In the genomic region with DNA sequence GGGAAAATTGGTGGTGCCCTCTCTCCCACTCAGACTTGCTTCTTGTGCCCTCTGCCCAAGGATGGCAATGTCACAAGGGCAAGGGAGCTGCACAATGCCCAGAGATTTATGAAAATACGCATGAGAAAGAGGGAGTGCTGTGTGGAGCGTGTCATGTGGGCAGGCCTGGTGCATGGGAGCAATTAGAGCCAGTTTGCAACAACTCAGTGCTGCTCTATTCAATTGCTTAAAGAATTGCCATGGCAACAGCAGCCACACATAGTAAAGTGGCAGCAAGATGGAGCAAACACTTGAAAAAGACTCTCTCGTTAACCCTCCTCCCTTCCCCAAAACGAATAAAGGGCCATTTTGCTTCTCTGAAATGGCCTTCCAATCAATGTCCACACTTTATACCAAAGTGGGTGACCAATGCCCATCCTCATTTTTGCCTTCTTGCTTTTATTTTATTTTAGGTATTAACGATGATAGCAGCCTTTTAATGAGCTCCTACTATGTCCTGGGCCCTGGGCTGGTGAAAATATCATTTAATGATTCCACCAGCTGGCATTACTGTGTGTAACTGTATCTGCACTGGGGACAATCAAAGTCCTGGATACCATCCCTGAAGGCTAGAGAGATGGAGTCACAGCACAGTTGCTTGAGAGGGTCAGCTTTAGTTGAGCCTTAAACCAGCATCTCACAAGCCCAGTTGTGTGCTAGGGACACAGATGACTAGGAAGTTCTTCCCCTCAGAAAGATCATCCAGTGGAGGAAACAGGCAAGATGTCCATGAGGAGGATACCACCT, we compare ENCODE assay signal across 11 mouse cellular contexts.
DNase-seq lines count a peak whose midpoint lies in the region; ATAC-seq lines count a peak whose summit lies in the region.
"Had no signal": no experiment of that assay in that cellular context is flagged by ENCODE, and none has a peak within 500 bp of the region (broad histone marks: within the 10 kb centered on the region; RNA-seq: fewer than 3 reads in every experiment).

No protein-coding gene starts in this region.

- intact Hi-C loops in gastrocnemius, postnatal 36 days (cut with DNase I): no loop called here

- no peak overlapping the region for H3K9ac ChIP-seq in hindbrain, embryonic 14.5 days
- no peak overlapping the region for H3K9ac ChIP-seq in midbrain, embryonic 14.5 days (replicated peaks; ENCODE audit: low read length)

- H3K27ac ChIP-seq in embryonic facial prominence, embryonic 10.5 days (replicated peaks): peak overlapping the region; percentile 51; the same call in 1 of the 2 replicates
- peak overlapping the region; percentile 14; the same call in 1 of the 2 replicates for H3K27ac ChIP-seq in hindbrain, embryonic 14.5 days
- H3K27ac ChIP-seq in midbrain, embryonic 14.5 days (replicated peaks; ENCODE audit: low read depth, low read length): 0 out of 2 replicates have a peak overlapping the region, but pooled peaks have one; percentile 20
- H3K27ac ChIP-seq: heart, adult 2 months had no signal

- peak; percentile 77; the same call in 1 of the 2 replicates for ATAC-seq in hindbrain, embryonic 14.5 days (ENCODE audit: low FRiP score)
- no peak for ATAC-seq in midbrain, embryonic 14.5 days (ENCODE audit: low FRiP score, low TSS enrichment)

- H3K4me3 ChIP-seq in embryonic facial prominence, embryonic 10.5 days: no peak overlapping the region
- no peak overlapping the region for H3K4me3 ChIP-seq in hindbrain, embryonic 14.5 days (replicated peaks; ENCODE audit: low read length)
- no peak overlapping the region for H3K4me3 ChIP-seq in midbrain, embryonic 14.5 days (replicated peaks; ENCODE audit: low read depth, low read length)
- H3K4me3 ChIP-seq: heart, adult 2 months had no signal

- H3K4me1 ChIP-seq in embryonic facial prominence, embryonic 10.5 days: peaks cover 15% of the 10 kb centered on the region
- H3K4me1 ChIP-seq in hindbrain, embryonic 14.5 days (replicated peaks; ENCODE audit: control insufficient read depth, insufficient read depth, low read length): 0 out of 2 replicates have a peak, but pooled peaks cover 5% of the 10 kb centered on the region
- 0 out of 2 replicates have a peak, but pooled peaks cover 3% of the 10 kb centered on the region for H3K4me1 ChIP-seq in midbrain, embryonic 14.5 days (ENCODE audit: control insufficient read depth, insufficient read depth, low read length)

- H3K27me3 ChIP-seq in embryonic facial prominence, embryonic 10.5 days (replicated peaks; ENCODE audit: low read depth, poor library complexity, severe bottlenecking): no peaks in the 10 kb centered on the region
- H3K27me3 ChIP-seq in hindbrain, embryonic 14.5 days (ENCODE audit: control insufficient read depth, insufficient read depth, low read length): no peaks in the 10 kb centered on the region
- no peaks in the 10 kb centered on the region for H3K27me3 ChIP-seq in midbrain, embryonic 14.5 days (ENCODE audit: control insufficient read depth, insufficient read depth, low read length)

- no peak overlapping the region for H3K4me2 ChIP-seq in hindbrain, embryonic 14.5 days (replicated peaks)
- H3K4me2 ChIP-seq in midbrain, embryonic 14.5 days (ENCODE audit: low read length): no peak overlapping the region

- 50% methylated on average over 5 of the region's 5 CpGs for WGBS in embryonic facial prominence, embryonic 10.5 days
- WGBS in hindbrain, embryonic 14.5 days: 33% methylated on average over 5 of the region's 5 CpGs
- WGBS in midbrain, embryonic 14.5 days: 42% methylated on average over 5 of the region's 5 CpGs

- H3K9me3 ChIP-seq in embryonic facial prominence, embryonic 10.5 days: no peaks in the 10 kb centered on the region
- H3K9me3 ChIP-seq in hindbrain, embryonic 14.5 days (ENCODE audit: control insufficient read depth, low read length): no peaks in the 10 kb centered on the region
- no peaks in the 10 kb centered on the region for H3K9me3 ChIP-seq in midbrain, embryonic 14.5 days (ENCODE audit: control insufficient read depth, low read length)

- peak; percentile 19 for DNase-seq in R1 (ENCODE audit: low read depth, low spot score)
- peak; percentile 35 for DNase-seq in embryonic facial prominence, embryonic 10.5 days (ENCODE audit: low spot score)
- no peak for DNase-seq in hindbrain, embryonic 14.5 days (ENCODE audit: low spot score)
- peak; percentile 53 for DNase-seq in midbrain, embryonic 14.5 days
- DNase-seq in testis, postnatal 10 days (ENCODE audit: low spot score): no peak
- no peak for DNase-seq in cerebellum, adult 11 months
- DNase-seq in gastrocnemius, postnatal 36 days: no peak
- no peak for DNase-seq in lung, postnatal 36 days
- DNase-seq: adrenal gland, postnatal 10 days; heart, adult 2 months; kidney, adult 2 months had no signal

- H3K36me3 ChIP-seq in embryonic facial prominence, embryonic 10.5 days (replicated peaks): no peaks in the 10 kb centered on the region
- no peaks in the 10 kb centered on the region for H3K36me3 ChIP-seq in hindbrain, embryonic 14.5 days (replicated peaks; ENCODE audit: control insufficient read depth, insufficient read depth)
- H3K36me3 ChIP-seq in midbrain, embryonic 14.5 days (ENCODE audit: control insufficient read depth, insufficient read depth, low read length): no peaks in the 10 kb centered on the region

Comparison
In these comparisons a context has a peak if more than half of its experiments do, and no peak if none do; other contexts are left out.
1. DNase-seq: peak in R1 (single experiment), embryonic facial prominence, embryonic 10.5 days (single experiment) and midbrain, embryonic 14.5 days (single experiment); none in hindbrain, embryonic 14.5 days (single experiment), testis, postnatal 10 days (single experiment), cerebellum, adult 11 months (single experiment), gastrocnemius, postnatal 36 days (0 of 2) and lung, postnatal 36 days (single experiment).
2. Peak in every context shown above with its lines, with median percentiles within 50 percentile points of each other: H3K27ac ChIP-seq.